Mouse (Mus musculus): Measurements from ENCODE around the gene Nucb1.

GRCm38 (mm10) chr7:45522194-45522752, 12.1 kb upstream of the Nucb1 start:
- TF ChIP-seq TAL1 (IDR thresholded peaks at IDR 0.05; ENCODE audit: low read length) (no peak), GATA1 (IDR thresholded peaks at IDR 0.05; ENCODE audit: low read length) (no peak)

Measured in erythroblast, embryonic 14.5 days (primary cell).